Mouse (Mus musculus): ENCODE data around the gene Pin1.
"Not testable (repeated sequence)": the region's sequence is repeated elsewhere in the genome, so short reads cannot be mapped to it uniquely, and the experiment has no call there.

The Pin1 gene

GRCm38 (mm10) chr9:20662874-20663273 lies 11.0 kb downstream of the Pin1 start:
- no peak for DNase-seq

GRCm38 (mm10) chr9:20663956-20664355 lies 12.1 kb downstream of the Pin1 start:
- no peak for DNase-seq

GRCm38 (mm10) chr9:20664366-20664765 lies 12.5 kb downstream of the Pin1 start:
- peak; percentile 8 for DNase-seq

GRCm38 (mm10) chr9:20664982-20665637 lies 13.2 kb downstream of the Pin1 start:
- no peak for DNase-seq

- DNase-seq: no peak
These were observed 14.0 kb downstream of the Pin1 start for GRCm38 (mm10) chr9:20665925-20666324.

GRCm38 (mm10) chr9:20666510-20667034 lies 14.7 kb downstream of the Pin1 start:
- no peak for DNase-seq

- DNase-seq: no peak
These were observed 16.2 kb downstream of the Pin1 start for GRCm38 (mm10) chr9:20668065-20668464.

- DNase-seq: no peak
These were observed 20.2 kb downstream of the Pin1 start for GRCm38 (mm10) chr9:20672047-20672446.

- DNase-seq: no peak
These were observed 26.0 kb downstream of the Pin1 start for GRCm38 (mm10) chr9:20677892-20678291.

GRCm38 (mm10) chr9:20680378-20680958 lies 28.6 kb downstream of the Pin1 start:
- no peak for DNase-seq

GRCm38 (mm10) chr9:20681546-20682388 lies 29.9 kb downstream of the Pin1 start:
- no peak for DNase-seq

GRCm38 (mm10) chr9:20682389-20682722 lies 30.5 kb downstream of the Pin1 start:
- no peak for DNase-seq

- DNase-seq: no peak
These were observed 33.4 kb downstream of the Pin1 start for GRCm38 (mm10) chr9:20685081-20685861.

GRCm38 (mm10) chr9:20689403-20689802 lies 37.5 kb downstream of the Pin1 start:
- DNase-seq: no peak

- DNase-seq: no peak
These were observed 38.0 kb downstream of the Pin1 start for GRCm38 (mm10) chr9:20689913-20690312.

GRCm38 (mm10) chr9:20690449-20690848 lies 38.6 kb downstream of the Pin1 start:
- DNase-seq: not testable (repeated sequence)

GRCm38 (mm10) chr9:20692863-20693262 lies 41.0 kb downstream of the Pin1 start:
- no peak for DNase-seq

- no peak for DNase-seq
These were observed 42.9 kb downstream of the Pin1 start for GRCm38 (mm10) chr9:20694721-20695235.

GRCm38 (mm10) chr9:20696107-20696712 lies 44.3 kb downstream of the Pin1 start:
- no peak for DNase-seq

GRCm38 (mm10) chr9:20697466-20697865 lies 45.6 kb downstream of the Pin1 start:
- no peak for DNase-seq

GRCm38 (mm10) chr9:20703832-20704380 lies 52.0 kb downstream of the Pin1 start:
- no peak for DNase-seq

GRCm38 (mm10) chr9:20705420-20705819 lies 53.5 kb downstream of the Pin1 start:
- no peak for DNase-seq

All from kidney, adult 18-20 months (tissue).